27 mouse cellular contexts compared by ENCODE assay signal in the genomic region with DNA sequence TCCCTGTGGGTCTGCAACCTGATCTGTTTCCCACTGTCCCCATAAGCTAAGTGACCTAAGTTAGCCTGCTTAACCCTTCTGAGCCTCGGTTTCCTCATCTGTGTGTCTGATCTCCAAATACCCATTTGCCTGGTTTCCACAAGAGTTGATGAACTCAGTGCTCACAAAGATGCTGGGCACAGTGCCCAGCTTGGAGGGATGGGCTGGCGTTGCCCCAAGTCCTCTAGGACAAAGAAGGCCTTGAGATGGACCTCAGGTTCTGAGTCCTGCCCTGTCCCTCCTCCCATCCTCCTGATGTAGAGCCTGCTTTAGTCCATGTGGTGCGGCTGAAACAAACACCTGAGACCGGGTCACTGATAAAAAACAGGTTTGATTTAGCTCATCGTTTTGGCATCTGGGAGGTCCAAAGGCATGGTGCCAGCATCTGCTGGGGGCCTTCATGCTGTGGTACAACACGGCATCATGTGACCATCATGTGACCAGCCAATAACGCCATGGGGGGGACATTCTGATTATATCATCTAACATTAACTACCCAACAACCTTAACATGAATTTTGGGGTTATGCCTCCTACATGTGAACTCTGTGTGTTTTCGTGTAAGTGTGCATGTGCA.
"Had no signal": no experiment of that assay in that cellular context is flagged by ENCODE, and none has a peak within 500 bp of the region (broad histone marks: within the 10 kb centered on the region; RNA-seq: fewer than 3 reads in every experiment).

No protein-coding gene starts in this region.

- DNase-seq: gastrocnemius, postnatal 14 days; gastrocnemius, postnatal 36 days; heart, adult 11 months; heart, adult 2 months; heart, postnatal 14 days; heart, postnatal 36 days; kidney, adult 11 months; kidney, adult 2 months; kidney, adult 9 months; kidney, postnatal 14 days; kidney, postnatal 36 days; liver; lung, adult 18-20 months had no signal

- H3K4me1 ChIP-seq: heart, embryonic 15.5 days had no signal

- H3K27me3 ChIP-seq: kidney, embryonic 15.5 days had no signal

- H3K9ac ChIP-seq: heart, embryonic 13.5 days; heart, embryonic 15.5 days; hindbrain, embryonic 12.5 days; hindbrain, embryonic 14.5 days; kidney, embryonic 15.5 days; limb, embryonic 12.5 days; liver, embryonic 14.5 days had no signal

- H3K36me3 ChIP-seq: heart, embryonic 13.5 days; heart, embryonic 15.5 days; hindbrain, embryonic 12.5 days; kidney, embryonic 15.5 days; limb, embryonic 10.5 days; limb, embryonic 12.5 days had no signal

- H3K4me3 ChIP-seq: heart, adult 2 months; heart, embryonic 13.5 days; heart, embryonic 15.5 days; hindbrain, embryonic 12.5 days; kidney, embryonic 15.5 days; left cerebral cortex, adult 2 months; limb, embryonic 10.5 days; limb, embryonic 12.5 days had no signal

- ATAC-seq: hindbrain, embryonic 16.5 days; intestine, embryonic 16.5 days had no signal

- H3K4me2 ChIP-seq: heart, embryonic 11.5 days; heart, embryonic 13.5 days; heart, embryonic 15.5 days; hindbrain, embryonic 12.5 days; hindbrain, embryonic 14.5 days; kidney, embryonic 15.5 days; limb, embryonic 12.5 days; liver, embryonic 11.5 days had no signal

- H3K9me3 ChIP-seq: heart, embryonic 13.5 days; heart, embryonic 15.5 days; hindbrain, embryonic 12.5 days; kidney, embryonic 15.5 days; limb, embryonic 10.5 days had no signal

- H3K27ac ChIP-seq: heart, adult 2 months; heart, embryonic 13.5 days; heart, embryonic 15.5 days; hindbrain, embryonic 12.5 days; hindbrain, embryonic 14.5 days; kidney, embryonic 15.5 days; kidney, postnatal 0 days; left cerebral cortex, adult 2 months; limb, embryonic 10.5 days; limb, embryonic 12.5 days; liver, embryonic 14.5 days had no signal
